Mouse (Mus musculus) heart, embryonic 11.5 days (tissue): ENCODE measurements around the gene Amot. TPM values are rescaled to one million over a fixed set of nuclear protein-coding genes. Genes with fewer than 3 reads are reported as not detected.

Experiments used
- ATAC-seq: fragments of 200-750 bp; cut with Nextera tagmentation; replicated peaks from 2 replicates; pipeline ENCODE4 v1.8.0; 2017; ENCODE audit warnings: moderate library complexity; ENCODE audit not compliant: insufficient number of reproducible peaks, low FRiP score, low TSS enrichment
- H3K27ac ChIP-seq: fragments of 300-500 bp; sonication (generic); 2 replicates; pipeline ENCODE4 v1.5.1; 2014; ENCODE audit warnings: mild to moderate bottlenecking, low read depth, low read length
- H3K27me3 ChIP-seq: fragments of 300-500 bp; sonication (generic); 2 replicates; pipeline ENCODE4 v1.6.1; 2014; ENCODE audit warnings: mild to moderate bottlenecking, low read length, mixed read lengths; ENCODE audit not compliant: control insufficient read depth, insufficient read depth
- H3K36me3 ChIP-seq: fragments of 300-500 bp; sonication (generic); 2 replicates; pipeline ENCODE4 v1.6.1; 2014; ENCODE audit warnings: mild to moderate bottlenecking, low read length, moderate library complexity, mixed read lengths; ENCODE audit not compliant: control insufficient read depth, insufficient read depth
- H3K4me1 ChIP-seq: fragments of 300-500 bp; sonication (generic); 2 replicates; pipeline ENCODE4 v1.6.1; 2014; ENCODE audit warnings: low read length; ENCODE audit not compliant: control insufficient read depth, insufficient read depth
- H3K4me2 ChIP-seq: fragments of 300-500 bp; sonication (generic); 2 replicates; pipeline ENCODE4 v1.6.1; 2014; ENCODE audit warnings: mild to moderate bottlenecking, moderate library complexity
- H3K4me3 ChIP-seq: fragments of 300-500 bp; sonication (generic); 2 replicates; pipeline ENCODE4 v1.5.1; 2014; ENCODE audit warnings: low read depth, low read length
- H3K9ac ChIP-seq: fragments of 300-500 bp; sonication (generic); 2 replicates; pipeline ENCODE4 v1.6.1; 2014; ENCODE audit warnings: mild to moderate bottlenecking, low read depth, low read length, moderate library complexity
- H3K9me3 ChIP-seq: fragments of 300-500 bp; sonication (generic); replicated peaks from 2 replicates; pipeline ENCODE4 v1.6.1; 2016; ENCODE audit warnings: low read length; ENCODE audit not compliant: control insufficient read depth
- WGBS: fragments of 180-500 bp; shearing (Covaris S2); extraction: QIAGEN DNeasy Blood & Tissue Kit; methylation state at CpG from one replicate; pipeline ENCODE4 v1.1.7; 2014; ENCODE audit not compliant: insufficient replicate concordance; 5-methylcytosine and 5-hydroxymethylcytosine counted together
- polyA plus RNA-seq: library from polyadenylated mRNA; unstranded; fragments of >200 nt; fragmentation: Nextera tagmentation; extraction: Ambion mirVana; gene quantifications from 2 replicates; pipeline ENCODE4 v1.2.1, GENCODE M21; 2014

Gene Amot
- polyA plus RNA-seq, 1 experiment from 2014 or later, result 14.3 TPM

DNA sequence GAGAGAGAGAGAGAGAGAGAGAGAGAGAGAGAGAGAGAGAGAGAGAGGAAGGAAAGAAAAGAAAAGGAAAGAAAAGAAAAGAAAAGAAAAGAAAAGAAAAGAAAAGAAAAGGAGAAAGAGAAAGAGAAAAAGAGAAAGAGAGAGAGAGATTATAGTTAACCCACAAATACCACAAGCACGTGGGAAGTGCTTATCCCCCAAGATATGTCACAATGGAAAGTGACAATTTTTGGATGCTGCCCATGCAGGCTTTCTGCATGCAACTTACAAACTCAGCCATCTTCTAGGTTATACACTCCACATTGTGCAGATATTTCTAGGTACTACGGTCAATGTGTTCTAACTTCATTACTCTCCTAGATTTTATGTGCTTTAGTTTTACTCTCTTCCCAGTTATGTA, 41.5 kb downstream of the Amot start:
- Histone ChIP-seq H3K27ac (no peak overlapping the region), H3K27me3 (no peaks in the 10 kb centered on the region), H3K9me3 (no peaks in the 10 kb centered on the region), H3K4me3 (no peak overlapping the region), H3K4me2 (no peak overlapping the region), H3K9ac (no peak overlapping the region), H3K4me1 (no peaks in the 10 kb centered on the region), H3K36me3 (no peaks in the 10 kb centered on the region)
- ATAC-seq, result no peak
- 78% methylated on average over 2 of the region's 2 CpGs for WGBS

- no peaks in the 10 kb centered on the region for H3K36me3 ChIP-seq
- WGBS, result 76% methylated on average over 3 of the region's 3 CpGs
- no peak overlapping the region for H3K4me2 ChIP-seq
- H3K4me3 ChIP-seq, result no peak overlapping the region
- H3K9me3 ChIP-seq, result no peaks in the 10 kb centered on the region
- ATAC-seq, result no peak
- no peaks in the 10 kb centered on the region for H3K4me1 ChIP-seq
- H3K9ac ChIP-seq, result no peak overlapping the region
- H3K27me3 ChIP-seq, result no peaks in the 10 kb centered on the region
- no peak overlapping the region for H3K27ac ChIP-seq
These were observed 43.6 kb downstream of the Amot start for GRCm38 (mm10) chrX:145461339-145461738.

- Histone ChIP-seq H3K27me3 (no peaks in the 10 kb centered on the region), H3K4me3 (no peak overlapping the region), H3K9me3 (no peaks in the 10 kb centered on the region), H3K4me2 (no peak overlapping the region), H3K4me1 (no peaks in the 10 kb centered on the region), H3K27ac (no peak overlapping the region), H3K9ac (no peak overlapping the region), H3K36me3 (no peaks in the 10 kb centered on the region)
- no peak for ATAC-seq
- WGBS, result 86% methylated on average over 4 of the region's 4 CpGs
These were observed 48.7 kb downstream of the Amot start for GRCm38 (mm10) chrX:145456251-145456650.

- H3K27ac ChIP-seq, result no peak overlapping the region
- no peaks in the 10 kb centered on the region for H3K9me3 ChIP-seq
- no peaks in the 10 kb centered on the region for H3K27me3 ChIP-seq
- ATAC-seq, result no peak
- H3K4me2 ChIP-seq, result no peak overlapping the region
- H3K4me3 ChIP-seq, result no peak overlapping the region
- no peak overlapping the region for H3K9ac ChIP-seq
- no peaks in the 10 kb centered on the region for H3K4me1 ChIP-seq
- WGBS, result 90% methylated on average over 6 of the region's 6 CpGs
- H3K36me3 ChIP-seq, result no peaks in the 10 kb centered on the region
These were observed 49.4 kb downstream of the Amot start for GRCm38 (mm10) chrX:145455629-145456028.

GRCm38 (mm10) chrX:145454828-145455227, 50.2 kb downstream of the Amot start:
- H3K27me3 ChIP-seq, result no peaks in the 10 kb centered on the region
- H3K4me1 ChIP-seq, result no peaks in the 10 kb centered on the region
- H3K36me3 ChIP-seq, result no peaks in the 10 kb centered on the region
- ATAC-seq, result no peak
- no peaks in the 10 kb centered on the region for H3K9me3 ChIP-seq
- no peak overlapping the region for H3K27ac ChIP-seq
- 63% methylated on average over 4 of the region's 4 CpGs for WGBS
- H3K4me2 ChIP-seq, result no peak overlapping the region
- no peak overlapping the region for H3K4me3 ChIP-seq
- no peak overlapping the region for H3K9ac ChIP-seq

DNA sequence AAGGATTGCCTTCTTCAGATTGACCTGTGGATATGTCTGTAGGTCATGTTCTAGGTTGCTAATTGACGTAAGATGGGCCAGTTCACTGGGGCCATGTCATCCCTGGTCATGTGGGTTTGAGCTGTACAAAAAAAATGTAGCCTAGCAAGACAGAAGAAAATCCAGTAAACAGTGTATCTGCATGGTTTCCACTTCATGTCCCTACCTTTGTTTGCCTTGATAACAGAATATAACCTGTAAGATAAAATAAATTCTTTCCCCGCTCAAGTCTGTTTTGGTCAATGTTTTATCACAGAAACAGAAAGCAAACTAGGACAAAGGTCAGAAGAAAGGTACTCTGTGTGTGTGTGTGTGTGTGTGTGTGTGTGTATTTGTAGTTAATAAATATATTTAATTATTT, 63.5 kb downstream of the Amot start:
- Histone ChIP-seq H3K4me1 (no peaks in the 10 kb centered on the region), H3K9me3 (no peaks in the 10 kb centered on the region), H3K36me3 (no peaks in the 10 kb centered on the region), H3K4me2 (no peak overlapping the region), H3K9ac (no peak overlapping the region), H3K4me3 (no peak overlapping the region), H3K27ac (no peak overlapping the region), H3K27me3 (no peaks in the 10 kb centered on the region)
- no peak for ATAC-seq
- 81% methylated on average over 2 of the region's 2 CpGs for WGBS

GRCm38 (mm10) chrX:145433652-145434051, 71.3 kb downstream of the Amot start:
- no peak overlapping the region for H3K27ac ChIP-seq
- H3K36me3 ChIP-seq, result no peaks in the 10 kb centered on the region
- no peak for ATAC-seq
- no peak overlapping the region for H3K9ac ChIP-seq
- no peak overlapping the region for H3K4me2 ChIP-seq
- no peak overlapping the region for H3K4me3 ChIP-seq
- no peaks in the 10 kb centered on the region for H3K4me1 ChIP-seq
- H3K27me3 ChIP-seq, result no peaks in the 10 kb centered on the region
- 67% methylated on average over 4 of the region's 4 CpGs for WGBS
- no peaks in the 10 kb centered on the region for H3K9me3 ChIP-seq

DNA sequence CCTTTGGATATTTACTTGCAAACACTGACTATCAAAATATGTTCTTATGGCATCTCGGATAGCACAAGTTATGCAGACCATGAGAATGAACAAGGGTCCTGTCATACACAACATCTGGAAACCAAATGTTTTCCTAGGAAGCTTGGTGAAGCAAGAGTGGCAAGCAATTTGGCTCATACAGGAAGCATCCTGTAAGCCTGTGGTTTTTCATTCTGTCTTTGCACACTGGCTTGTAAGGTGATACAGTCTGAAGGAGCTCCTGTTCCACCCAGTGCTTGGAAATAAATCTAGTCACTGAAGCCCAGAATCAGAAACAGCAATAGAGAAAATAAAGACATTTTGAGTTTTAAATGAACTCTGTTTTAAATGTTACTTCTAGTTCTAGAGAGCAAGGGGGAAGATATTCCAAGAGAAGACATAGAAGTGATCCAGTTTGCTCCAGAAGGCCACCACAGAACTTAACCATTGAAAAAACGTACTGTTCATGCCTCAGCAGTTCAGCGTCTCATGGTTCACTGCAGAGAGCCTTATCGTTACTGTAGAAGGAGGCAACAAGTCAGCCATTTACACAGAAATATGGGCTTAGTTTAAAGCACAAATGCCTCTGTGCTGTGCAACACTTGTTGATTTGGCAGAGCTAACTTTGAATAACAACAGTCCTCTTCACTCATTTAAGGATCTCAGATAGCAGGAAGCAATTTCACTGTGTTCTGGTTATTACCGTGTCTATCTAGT, 74.0 kb downstream of the Amot start:
- Histone ChIP-seq H3K9ac (no peak overlapping the region), H3K4me2 (no peak overlapping the region), H3K36me3 (no peaks in the 10 kb centered on the region), H3K27me3 (no peaks in the 10 kb centered on the region), H3K9me3 (no peaks in the 10 kb centered on the region), H3K4me3 (no peak overlapping the region), H3K4me1 (no peaks in the 10 kb centered on the region), H3K27ac (no peak overlapping the region)
- 74% methylated on average over 5 of the region's 5 CpGs for WGBS
- no peak for ATAC-seq

GRCm38 (mm10) chrX:145428811-145429210, 76.2 kb downstream of the Amot start:
- Histone ChIP-seq H3K9me3 (no peaks in the 10 kb centered on the region), H3K27me3 (no peaks in the 10 kb centered on the region), H3K4me2 (no peak overlapping the region), H3K4me1 (no peaks in the 10 kb centered on the region), H3K9ac (no peak overlapping the region), H3K36me3 (no peaks in the 10 kb centered on the region), H3K27ac (no peak overlapping the region), H3K4me3 (no peak overlapping the region)
- WGBS, result 84% methylated on average over 1 of the region's 1 CpGs
- ATAC-seq, result no peak
